Mouse (Mus musculus) v-Abl transformed pro-B cells (cell line): ENCODE data around the gene Apoa4.

Experiments used
- in situ Hi-C, 2 experiments: fragments of 400-800 bp; cut with MboI; formaldehyde crosslinking; loops; one replicate each; pipeline ENCODE4 v1.15.1; 2025; ENCODE audit not compliant: unreplicated experiment in 2 of 2

Apoa4 gene

DNA sequence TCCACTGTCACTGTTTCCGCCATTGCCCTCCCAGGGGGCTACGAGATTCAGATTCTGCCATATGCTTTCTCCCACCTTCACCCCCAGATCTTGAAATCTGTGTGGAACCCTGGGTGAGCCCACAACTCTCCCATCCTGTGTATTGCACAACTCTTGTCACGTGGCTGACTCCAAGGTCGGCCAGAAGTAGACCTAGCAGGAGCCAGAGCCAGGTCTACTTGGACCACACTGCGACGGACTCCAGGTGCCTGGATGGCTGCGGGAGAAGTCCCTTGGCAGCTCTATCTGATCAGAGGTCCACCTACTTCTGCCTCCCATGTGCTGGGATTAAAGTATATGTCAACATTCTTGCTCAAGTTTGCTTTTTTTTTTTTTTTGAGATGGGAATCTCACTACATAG, 20.6 kb downstream of the Apoa4 start:
- in situ Hi-C loops, result loop anchor here in 1 of 2 experiments (25.0 kb wide), 1 partner anchor 849 kb away; no protein-coding TSS in a partner anchor

DNA sequence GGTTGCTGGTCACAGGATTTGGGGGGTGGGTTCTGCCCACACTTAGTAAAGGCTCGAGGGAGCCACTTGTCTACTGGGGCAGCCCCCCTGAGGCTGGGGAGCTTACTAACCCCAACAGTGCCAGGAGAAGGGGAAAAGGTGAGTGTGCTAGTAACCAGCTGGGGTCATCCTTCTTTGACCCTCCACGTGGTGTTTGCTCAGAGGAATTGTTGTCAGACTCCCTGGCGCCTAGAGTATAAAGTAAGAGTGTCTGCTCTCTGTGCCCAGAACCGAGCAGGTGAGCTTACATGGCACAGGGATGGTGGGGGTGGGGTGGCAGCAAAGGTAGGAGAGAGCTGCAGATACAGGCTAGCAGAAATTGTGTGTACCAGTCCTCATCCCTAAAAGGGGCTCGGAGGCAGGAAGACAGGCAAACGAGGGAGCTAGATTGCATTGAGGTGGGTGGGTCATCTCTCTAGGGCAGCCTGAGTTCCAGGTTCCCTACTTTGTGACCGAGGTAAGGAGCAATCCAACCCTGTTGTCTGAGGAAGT, 27.9 kb downstream of the Apoa4 start, which contains the start of gene Apoa5:
Gene Apoa5 (plus strand): TSS at position 291 of the 531 bp plus-strand sequence.
- in situ Hi-C loops, result loop anchor here in 1 of 2 experiments (25.0 kb wide), 1 partner anchor 856 kb away; no protein-coding TSS in a partner anchor

DNA sequence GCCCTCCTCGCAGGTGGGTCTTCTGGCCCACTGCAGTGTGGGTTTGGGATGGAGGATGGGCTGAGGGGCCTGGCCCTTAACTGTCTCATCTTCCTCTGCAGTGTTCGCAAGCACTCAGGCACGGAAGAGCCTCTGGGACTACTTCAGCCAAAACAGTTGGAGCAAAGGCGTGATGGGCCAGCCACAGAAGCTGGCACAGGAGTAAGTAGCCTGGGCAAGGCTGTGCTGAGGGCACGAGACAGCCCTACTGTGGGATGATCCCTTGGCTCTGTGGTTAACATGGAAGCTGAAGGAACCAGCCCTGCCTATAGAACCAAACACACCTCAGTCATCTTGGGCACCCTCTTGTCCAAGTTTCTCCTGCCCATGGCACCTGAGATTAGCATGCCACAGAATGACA, 28.6 kb downstream of the Apoa4 start:
- in situ Hi-C loops, result loop anchor here in 1 of 2 experiments (25.0 kb wide), 1 partner anchor 857 kb away; no protein-coding TSS in a partner anchor

DNA sequence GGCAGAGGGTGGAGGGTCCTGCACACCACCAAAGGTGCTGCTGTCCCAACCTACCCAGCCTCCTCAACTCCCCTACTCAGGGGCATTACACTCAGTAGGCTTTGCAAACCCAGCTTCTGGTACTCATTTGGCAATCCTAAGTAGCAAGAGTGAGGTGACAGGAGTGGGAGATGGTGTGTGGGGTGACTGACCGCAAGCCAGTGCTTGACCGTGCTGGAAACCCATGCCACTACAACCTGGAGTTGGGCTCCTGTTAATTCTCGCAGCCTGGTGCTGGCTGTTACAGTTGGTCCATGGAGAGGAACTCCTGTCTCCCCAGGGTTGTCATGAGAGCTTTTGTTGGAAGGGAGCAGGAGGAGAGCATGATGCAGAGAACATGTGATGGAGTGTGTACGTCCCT, 30.3 kb downstream of the Apoa4 start:
- in situ Hi-C loops, result loop anchor here in 1 of 2 experiments (25.0 kb wide), 1 partner anchor 858 kb away; no protein-coding TSS in a partner anchor

DNA sequence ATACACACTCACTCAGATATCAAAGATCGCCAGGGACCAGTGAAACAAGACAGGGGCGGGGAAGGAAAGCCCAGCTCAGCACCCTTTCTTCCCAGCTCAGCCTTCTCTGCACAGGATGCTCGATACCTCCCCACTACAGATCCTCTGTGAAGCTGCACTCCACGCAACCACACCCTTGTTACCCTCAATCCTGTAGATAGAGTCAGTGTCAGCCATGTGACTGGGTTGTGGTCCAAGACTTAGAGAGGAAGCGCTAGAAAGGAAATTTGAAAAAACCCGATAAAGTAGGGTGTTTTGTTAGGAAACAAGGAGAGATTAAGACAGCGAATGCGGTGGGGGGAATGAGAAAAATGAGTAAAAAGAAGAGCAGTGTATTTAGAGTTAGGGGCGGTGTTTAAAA, 31.6 kb downstream of the Apoa4 start:
- in situ Hi-C loops, result loop anchor here in 1 of 2 experiments (25.0 kb wide), 1 partner anchor 860 kb away; no protein-coding TSS in a partner anchor

DNA sequence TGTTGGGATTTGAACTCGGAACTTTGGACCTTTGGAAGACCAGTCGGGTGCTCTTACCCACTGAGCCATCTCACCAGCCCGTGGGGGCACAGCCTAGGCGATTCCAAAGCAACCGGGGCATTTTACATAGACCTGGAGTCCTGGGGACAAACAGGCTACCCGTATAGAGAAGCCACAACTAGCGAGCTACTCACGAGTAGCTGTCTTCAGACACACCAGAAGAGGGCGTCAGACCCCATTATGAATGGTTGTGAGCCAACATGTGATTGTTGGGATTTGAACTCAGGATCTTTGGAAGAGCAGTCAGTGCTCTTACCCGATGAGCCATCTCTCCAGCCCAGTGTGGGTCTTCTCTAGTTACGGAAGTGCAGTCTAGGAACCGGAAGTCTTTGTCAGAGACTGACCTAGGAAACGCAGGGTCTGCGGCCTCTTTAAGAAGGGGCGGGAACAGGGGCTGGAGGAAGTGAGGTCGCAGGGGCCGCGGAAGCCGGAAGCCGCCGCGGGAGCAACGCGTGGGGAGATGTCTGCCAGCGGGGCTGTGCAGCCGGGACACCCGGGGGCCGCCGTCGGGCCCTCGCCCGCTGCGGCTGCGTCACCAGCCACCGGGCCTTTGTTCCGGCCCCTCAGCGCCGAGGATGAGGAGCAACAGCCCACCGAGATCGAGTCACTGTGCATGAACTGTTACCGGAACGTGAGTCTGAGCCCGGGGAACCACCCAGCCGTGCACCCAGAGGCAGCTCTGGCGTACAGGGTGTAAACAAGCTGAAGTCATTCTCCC, 32.4 kb downstream of the Apoa4 start, which contains the start of gene Zpr1:
Gene Zpr1 (plus strand): TSS at position 388 of the 778 bp plus-strand sequence.
- in situ Hi-C loops, result loop anchor here in 1 of 2 experiments (25.0 kb wide), 1 partner anchor 861 kb away; no protein-coding TSS in a partner anchor

DNA sequence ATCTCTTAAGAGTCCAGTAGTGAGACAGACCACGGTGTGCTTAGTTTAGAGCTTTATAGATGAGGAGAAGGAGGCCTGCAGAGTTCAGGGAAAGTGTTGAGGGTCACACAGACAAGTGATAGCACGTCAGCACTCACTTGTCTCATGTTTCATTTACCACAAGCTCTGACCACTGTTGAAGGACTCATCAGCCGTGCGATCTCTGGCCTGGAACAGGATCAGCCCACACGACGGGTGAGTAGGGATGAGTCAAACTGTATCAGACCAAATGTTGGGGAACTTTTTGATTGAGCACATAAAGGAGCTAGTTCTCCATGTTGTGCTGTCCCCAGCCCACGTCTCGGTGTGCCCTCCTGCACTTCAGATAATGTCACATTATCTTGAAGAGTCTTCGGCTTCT, 34.0 kb downstream of the Apoa4 start:
- in situ Hi-C loops, result loop anchor here in 1 of 2 experiments (25.0 kb wide), 1 partner anchor 862 kb away; no protein-coding TSS in a partner anchor

DNA sequence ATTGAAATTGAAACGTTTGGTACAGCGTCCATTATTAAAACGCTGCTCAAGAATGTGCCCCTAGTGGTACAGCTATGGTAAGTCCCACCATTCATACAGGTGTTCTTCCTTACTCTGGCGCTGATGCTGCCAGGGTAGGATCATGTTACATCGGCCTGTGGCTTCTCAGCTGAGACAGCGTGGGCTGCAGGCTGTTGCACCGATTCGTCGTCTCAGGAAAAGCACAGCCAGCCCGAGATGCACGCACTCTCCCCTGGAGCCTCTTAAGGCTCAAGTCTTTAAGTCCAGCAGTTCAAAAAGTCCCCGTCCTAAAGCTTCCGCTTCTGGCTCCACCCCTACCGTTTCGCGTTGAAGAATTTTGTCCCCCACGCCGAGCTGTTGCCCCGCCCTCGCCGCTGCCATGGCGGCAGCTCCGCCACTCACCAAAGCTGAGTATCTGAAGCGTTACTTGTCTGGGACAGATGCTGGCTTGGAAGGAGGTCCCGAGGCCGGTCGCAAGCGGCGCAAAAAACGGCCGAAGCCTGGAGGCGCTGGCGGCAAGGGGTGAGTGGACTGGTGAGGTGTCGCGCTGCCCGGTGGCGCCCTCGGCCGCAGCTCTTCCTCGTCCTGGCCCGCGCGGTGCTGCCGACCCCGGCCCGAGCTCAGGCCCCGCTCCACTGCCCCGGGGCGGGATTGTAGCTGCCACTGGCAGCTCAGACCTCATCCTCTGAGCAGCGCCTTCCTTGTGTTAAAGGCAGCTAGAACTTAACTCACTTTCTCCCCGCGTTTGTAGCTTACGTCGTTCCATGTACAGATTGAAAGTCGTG, 42.3 kb downstream of the Apoa4 start, which contains the start of gene Bud13:
Gene Bud13 (plus strand): TSS at position 378 of the 806 bp plus-strand sequence.
- in situ Hi-C loops, result no loop called here
